Mouse (Mus musculus) MEL (cell line): Measurements from ENCODE around the gene Ammecr1. TPM values are rescaled to one million over a fixed set of nuclear protein-coding genes. Genes with fewer than 3 reads are reported as not detected.

ENCODE experiments used
- DNase-seq: peaks from one replicate; pipeline ENCODE4 v3.0.0; 2011; ENCODE audit warnings: low read depth, low spot score
- H3K27ac ChIP-seq: 2 replicates; pipeline ENCODE4 v1.5.1; 2012; ENCODE audit warnings: low read depth, mild to moderate bottlenecking, control low read depth, low read length, moderate library complexity; ENCODE audit not compliant: control insufficient read depth
- H3K27me3 ChIP-seq, 2 experiments: fragments of 150-350 bp in 1 of 2; sonication (generic) in 1 of 2; 2 replicates each; pipeline ENCODE4 v1.6.1; 2012; ENCODE audit warnings: low read length in 2 of 2, mild to moderate bottlenecking in 2 of 2, improper control_type of control experiment in 1 of 2, moderate library complexity in 1 of 2; ENCODE audit not compliant: insufficient read depth in 2 of 2, control insufficient read depth in 1 of 2
- H3K36me3 ChIP-seq, 2 experiments: 2 replicates each; pipeline ENCODE4 v1.6.1; 2012 to 2014; ENCODE audit warnings: low read length in 2 of 2, improper control_type of control experiment in 1 of 2, inconsistent platforms in 1 of 2, mild to moderate bottlenecking in 1 of 2; ENCODE audit not compliant: insufficient read depth in 2 of 2, control insufficient read depth in 1 of 2
- H3K4me1 ChIP-seq, 2 experiments: fragments of 150-350 bp in 1 of 2; sonication (generic) in 1 of 2; 2 replicates each; pipeline ENCODE4 v1.6.1; 2012; ENCODE audit warnings: low read length in 2 of 2, improper control_type of control experiment in 1 of 2, mild to moderate bottlenecking in 1 of 2; ENCODE audit not compliant: insufficient read depth in 2 of 2, control insufficient read depth in 1 of 2
- H3K4me3 ChIP-seq, 2 experiments: fragments of 150-350 bp in 1 of 2; sonication (generic) in 1 of 2; 2 replicates each; pipeline ENCODE4 v1.5.1; 2012; ENCODE audit warnings: low read depth in 2 of 2, low read length in 2 of 2, mild to moderate bottlenecking in 2 of 2, moderate library complexity in 2 of 2, control low read depth in 1 of 2, improper control_type of control experiment in 1 of 2; ENCODE audit not compliant: control insufficient read depth in 1 of 2, insufficient read depth in 1 of 2
- H3K79me2 ChIP-seq: 2 replicates; pipeline ENCODE4 v1.6.1; 2012; ENCODE audit warnings: mild to moderate bottlenecking, low read length, moderate library complexity; ENCODE audit not compliant: control insufficient read depth, poor library complexity, insufficient read depth
- H3K9ac ChIP-seq: 2 replicates; pipeline ENCODE4 v1.6.1; 2012; ENCODE audit warnings: low read depth, mild to moderate bottlenecking, control low read depth, low read length, moderate library complexity; ENCODE audit not compliant: control insufficient read depth, poor library complexity, severe bottlenecking
- H3K9me3 ChIP-seq: fragments of 150-350 bp; sonication (generic); replicated peaks from 2 replicates; pipeline ENCODE4 v1.6.1; 2012; ENCODE audit warnings: mild to moderate bottlenecking, low read length, improper control_type of control experiment, moderate library complexity; ENCODE audit not compliant: insufficient read depth
- CTCF ChIP-seq, 3 experiments: IDR thresholded peaks in 2 of 3; conservative IDR thresholded peaks in 1 of 3; 2 replicates each; pipeline ENCODE4 v1.5.1; 2011 to 2012; ENCODE audit warnings: low read length in 3 of 3, low read depth in 2 of 3, mild to moderate bottlenecking in 2 of 3, improper control_type of control experiment in 1 of 3, inconsistent platforms in 1 of 3, mixed read lengths in 1 of 3, moderate library complexity in 1 of 3; ENCODE audit not compliant: control insufficient read depth in 1 of 3, insufficient read depth in 1 of 3, poor library complexity in 1 of 3, severe bottlenecking in 1 of 3
- EP300 ChIP-seq, 2 experiments: IDR thresholded peaks; 2 replicates each; pipeline ENCODE4 v1.6.1; 2011; ENCODE audit warnings: improper control_type of control experiment in 2 of 2, low read length in 2 of 2, low read depth in 1 of 2, mild to moderate bottlenecking in 1 of 2
- GATA1 ChIP-seq: IDR thresholded peaks from 2 replicates; pipeline ENCODE4 v1.6.1; 2011; ENCODE audit warnings: low read depth, low read length, improper control_type of control experiment
- HCFC1 ChIP-seq: IDR thresholded peaks from 2 replicates; pipeline ENCODE4 v1.6.1; 2012; ENCODE audit warnings: low read depth, mild to moderate bottlenecking, inconsistent platforms, low read length, improper control_type of control experiment, moderate library complexity
- MEF2A ChIP-seq: IDR thresholded peaks from 2 replicates; pipeline ENCODE4 v1.6.1; 2014; ENCODE audit warnings: low read depth, mild to moderate bottlenecking, inconsistent platforms, low read length, improper control_type of control experiment; ENCODE audit not compliant: poor library complexity, insufficient replicate concordance, severe bottlenecking; ENCODE audit errors: extremely low read depth
- MYC ChIP-seq: IDR thresholded peaks from 2 replicates; pipeline ENCODE4 v1.6.1; 2011; ENCODE audit warnings: low read depth, mild to moderate bottlenecking, low read length, improper control_type of control experiment, moderate library complexity
- NRF1 ChIP-seq: IDR thresholded peaks from 2 replicates; pipeline ENCODE4 v1.6.1; 2014; ENCODE audit warnings: low read depth, mild to moderate bottlenecking, inconsistent platforms, low read length, improper control_type of control experiment, moderate library complexity; ENCODE audit not compliant: poor library complexity, insufficient read depth, severe bottlenecking
- RAD21 ChIP-seq: IDR thresholded peaks from 2 replicates; pipeline ENCODE4 v1.6.1; 2011; ENCODE audit warnings: mild to moderate bottlenecking, low read depth, low read length, improper control_type of control experiment
- RCOR1 ChIP-seq: IDR thresholded peaks from 2 replicates; pipeline ENCODE4 v1.6.1; 2012; ENCODE audit warnings: low read depth, mild to moderate bottlenecking, inconsistent platforms, low read length, improper control_type of control experiment
- SIN3A ChIP-seq: IDR thresholded peaks from 2 replicates; pipeline ENCODE4 v1.6.1; 2012; ENCODE audit warnings: low read length, improper control_type of control experiment, inconsistent platforms
- SMC3 ChIP-seq: IDR thresholded peaks from 2 replicates; pipeline ENCODE4 v1.6.1; 2011; ENCODE audit warnings: low read depth, low read length, improper control_type of control experiment
- TCF12 ChIP-seq: IDR thresholded peaks from 2 replicates; pipeline ENCODE4 v1.6.1; 2014; ENCODE audit warnings: low read depth, mild to moderate bottlenecking, inconsistent platforms, low read length, improper control_type of control experiment, moderate library complexity
- USF2 ChIP-seq, 2 experiments: IDR thresholded peaks; 2 replicates each; pipeline ENCODE4 v1.6.1; 2011 to 2012; ENCODE audit warnings: improper control_type of control experiment in 2 of 2, low read length in 2 of 2, borderline replicate concordance in 1 of 2, inconsistent platforms in 1 of 2, low read depth in 1 of 2, mild to moderate bottlenecking in 1 of 2; ENCODE audit not compliant: insufficient read depth in 1 of 2
- ZC3H11A ChIP-seq: IDR thresholded peaks from 2 replicates; pipeline ENCODE4 v1.6.1; 2012; ENCODE audit warnings: low read depth, mild to moderate bottlenecking, inconsistent platforms, low read length, improper control_type of control experiment
- polyA plus RNA-seq, 2 experiments: library from polyadenylated mRNA; stranded (reverse) in 1 of 2; unstranded in 1 of 2; fragments of >175 nt in 1 of 2; fragments of >200 nt in 1 of 2; gene quantifications; 2 replicates each; pipeline versions ENCODE4 v1.2.1 to v1.2.4; 2012; ENCODE audit warnings: low replicate concordance in 2 of 2, low read depth in 1 of 2; ENCODE audit not compliant: insufficient read length in 2 of 2, insufficient read depth in 1 of 2, missing spikeins in 1 of 2
- total RNA-seq: library from RNA; depleted of rRNA; stranded (reverse); fragments of 300-350 nt; gene quantifications from 2 replicates; pipeline ENCODE4 v1.2.3, GENCODE M21; 2012

Gene Ammecr1
- total and polyA plus RNA-seq, 3 experiments: 15.1 to 62.1 (median 23.6) TPM

DNA sequence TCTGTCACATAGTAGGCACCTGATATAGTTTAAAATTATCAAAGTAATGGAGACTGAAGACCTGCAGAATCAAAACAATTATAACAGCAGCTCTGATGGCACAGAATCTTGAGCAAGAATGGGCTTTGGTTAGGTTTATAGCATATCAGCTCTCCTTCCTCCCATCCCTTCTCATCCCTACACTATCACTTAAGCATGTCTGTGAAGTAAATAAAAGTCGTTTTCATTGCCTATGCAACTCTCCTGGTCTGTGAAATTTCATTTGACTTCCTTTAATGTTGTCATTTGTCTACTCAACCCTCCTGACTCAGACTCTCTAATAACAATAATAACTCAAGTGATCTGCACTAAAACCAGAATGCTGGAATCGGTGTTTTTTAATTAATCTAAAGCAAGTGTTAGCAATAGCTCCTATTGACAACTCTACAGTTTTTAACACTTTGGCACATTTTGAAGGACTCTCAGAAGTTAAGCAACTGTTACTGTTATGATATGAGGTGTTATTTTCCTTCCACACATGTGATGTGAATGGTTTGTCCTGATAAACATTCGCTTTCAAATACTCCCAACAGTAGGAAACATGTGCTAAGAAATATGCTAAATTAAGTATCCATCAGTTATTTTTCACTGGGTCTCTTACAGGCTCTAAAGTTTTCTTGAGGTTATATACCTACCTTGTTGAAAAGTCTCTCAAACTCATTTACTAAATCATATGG lies 37.8 kb upstream of the Ammecr1 start:
- Histone ChIP-seq H3K36me3 (peaks cover 0 to 4% of the 10 kb centered on the region in 2 experiments; a peak in 2 of 4 replicates), H3K4me3 (no peak overlapping the region), H3K79me2 (no peaks in the 10 kb centered on the region), H3K27ac (no peak overlapping the region), H3K27me3 (no peaks in the 10 kb centered on the region), H3K9me3 (no peaks in the 10 kb centered on the region), H3K4me1 (no peaks in the 10 kb centered on the region; a peak in 2 of 4 replicates), H3K9ac (no peak overlapping the region)
- TF ChIP-seq CTCF (IDR thresholded peaks at IDR 0.05 in 2 of 3, conservative IDR thresholded peaks at IDR 0.05 in 1 of 3; ENCODE audit: control insufficient read depth in 1 of 3, insufficient read depth in 1 of 3, low read depth in 2 of 3, low read length in 3 of 3, poor library complexity in 1 of 3, severe bottlenecking in 1 of 3) (no peak), TCF12 (peak; percentile 43; the same call in 1 of the 2 replicates), ZC3H11A (no peak), EP300 (IDR thresholded peaks at IDR 0.05; ENCODE audit: low read depth in 1 of 2, low read length in 2 of 2) (peak; percentile 58 to 65; a peak in 3 of 4 replicates), RAD21 (no peak)
- peak; percentile 13 for DNase-seq

DNA sequence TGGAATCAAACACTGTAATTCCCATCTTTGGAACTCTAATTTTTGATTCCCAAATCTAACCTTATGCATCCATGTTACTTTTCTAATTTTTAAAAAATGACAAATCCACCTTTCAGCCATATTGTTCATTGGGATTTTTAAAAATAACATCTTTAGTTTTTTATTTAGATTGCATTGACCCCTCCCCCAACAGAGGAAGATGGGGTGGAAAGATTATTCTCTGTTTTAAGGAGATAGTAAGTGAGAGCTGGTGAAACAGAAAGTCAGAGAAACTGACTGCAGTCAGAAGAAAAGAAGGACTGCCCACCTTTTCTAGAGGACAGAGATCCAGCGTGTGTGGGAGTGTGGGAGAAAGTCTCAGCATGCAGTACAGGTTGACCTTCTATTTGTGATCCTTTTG lies 30.7 kb upstream of the Ammecr1 start:
- TF ChIP-seq SMC3: 0 out of 2 replicates have a peak, but pooled peaks have one; percentile 5
- no peak for TF ChIP-seq NRF1
- no peak for TF ChIP-seq SIN3A
- 0 out of 2 replicates have a peak, but pooled peaks have one; percentile 12 for TF ChIP-seq RCOR1
- no peak; the same call in 1 of the 2 replicates for TF ChIP-seq ZC3H11A
- peak; percentile 15 to 62; a peak in 2 of 4 replicates for TF ChIP-seq EP300 (IDR thresholded peaks at IDR 0.05; ENCODE audit: low read depth in 1 of 2, low read length in 2 of 2)
- TF ChIP-seq MYC: no peak
- 0 out of 2 replicates have a peak, but pooled peaks have one; percentile 40 for TF ChIP-seq GATA1
- TF ChIP-seq HCFC1: no peak
- no peak for TF ChIP-seq MEF2A
- TF ChIP-seq TCF12: peak; percentile 73
- TF ChIP-seq CTCF (IDR thresholded peaks at IDR 0.05 in 2 of 3, conservative IDR thresholded peaks at IDR 0.05 in 1 of 3; ENCODE audit: control insufficient read depth in 1 of 3, insufficient read depth in 1 of 3, low read depth in 2 of 3, low read length in 3 of 3, poor library complexity in 1 of 3, severe bottlenecking in 1 of 3): no peak
- TF ChIP-seq USF2 (IDR thresholded peaks at IDR 0.05; ENCODE audit: borderline replicate concordance in 1 of 2, insufficient read depth in 1 of 2, low read depth in 1 of 2, low read length in 2 of 2): no peak
- Histone ChIP-seq H3K4me3 (no peak overlapping the region; a peak in 1 of 4 replicates), H3K9ac (no peak overlapping the region), H3K4me1 (peaks cover 4 to 9% of the 10 kb centered on the region in 2 experiments), H3K27ac (no peak overlapping the region), H3K79me2 (no peaks in the 10 kb centered on the region), H3K27me3 (no peaks in the 10 kb centered on the region), H3K36me3 (peaks cover 0 to 6% of the 10 kb centered on the region in 2 experiments; a peak in 2 of 4 replicates), H3K9me3 (no peaks in the 10 kb centered on the region)
- DNase-seq: no peak
